Mouse (Mus musculus): ENCODE data around the gene Arhgap40. TPM values are rescaled to one million over a fixed set of nuclear protein-coding genes. Genes with fewer than 3 reads are reported as not detected.

The Arhgap40 gene
- polyA plus RNA-seq, 1 experiment from 2014 or later = 0.86 TPM

DNA sequence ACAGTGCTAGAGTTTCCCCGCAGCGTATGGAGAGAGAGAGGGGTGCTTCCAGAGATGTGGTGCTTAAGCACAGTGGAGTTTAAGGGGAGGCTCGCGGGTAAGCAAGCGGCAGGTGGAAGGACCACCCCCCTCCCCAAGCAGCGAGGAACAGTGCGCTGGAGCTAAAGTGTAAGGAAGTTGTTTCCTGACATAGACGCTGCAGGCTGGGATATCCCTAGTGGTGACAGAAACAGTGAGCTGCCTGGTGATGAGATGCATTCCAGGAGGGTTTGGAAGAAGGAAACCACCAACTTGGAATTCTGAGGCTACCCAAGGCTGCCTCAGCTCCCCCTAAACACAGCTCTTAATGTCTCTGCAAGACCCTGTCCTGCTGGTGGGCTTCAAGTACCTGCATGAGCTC lies 43.2 kb downstream of the Arhgap40 start:
- H3K4me1 ChIP-seq (replicated peaks) = peaks cover 60% of the 10 kb centered on the region
- H3K36me3 ChIP-seq = no peaks in the 10 kb centered on the region
- WGBS = 2% methylated on average over 8 of the region's 8 CpGs
- peak overlapping the region; percentile 27 for H3K4me3 ChIP-seq
- H3K27ac ChIP-seq = peak overlapping the region; percentile 80
- no peaks in the 10 kb centered on the region for H3K9me3 ChIP-seq
- H3K9ac ChIP-seq = peak overlapping the region; percentile 55
- H3K27me3 ChIP-seq = peaks cover 44% of the 10 kb centered on the region
- peak overlapping the region; percentile 53 for H3K4me2 ChIP-seq
- 0 out of 2 replicates have a peak, but pooled peaks have one; percentile 10 for ATAC-seq (ENCODE audit: low FRiP score)

DNA sequence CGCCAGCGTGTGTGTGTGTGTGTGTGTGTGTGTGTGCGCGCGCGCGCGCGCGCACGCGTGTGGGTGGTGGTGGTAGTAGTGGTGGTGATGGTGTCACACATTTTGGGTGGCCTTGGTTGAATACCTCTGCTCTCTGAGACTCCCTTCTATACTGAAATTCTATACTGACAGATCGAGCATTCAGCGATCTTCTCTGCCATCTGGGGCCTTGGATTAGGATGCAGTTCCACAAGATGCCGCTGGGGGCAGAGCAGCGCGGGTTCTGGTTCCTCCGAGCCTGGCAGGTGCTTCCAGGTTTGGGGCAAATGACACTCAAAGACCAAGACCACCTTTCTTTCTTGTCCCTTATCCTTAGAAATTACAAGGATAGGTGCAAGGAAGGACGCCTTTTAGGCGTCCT lies 43.6 kb downstream of the Arhgap40 start:
- H3K27ac ChIP-seq = peak overlapping the region; percentile 80
- H3K9ac ChIP-seq = peak overlapping the region; percentile 55
- 1% methylated on average over 20 of the region's 20 CpGs for WGBS
- H3K4me1 ChIP-seq (replicated peaks) = peaks cover 60% of the 10 kb centered on the region
- no peaks in the 10 kb centered on the region for H3K36me3 ChIP-seq
- ATAC-seq (ENCODE audit: low FRiP score) = peak; percentile 18; the same call in 1 of the 2 replicates
- H3K9me3 ChIP-seq = no peaks in the 10 kb centered on the region
- peaks cover 40% of the 10 kb centered on the region for H3K27me3 ChIP-seq
- H3K4me2 ChIP-seq = peak overlapping the region; percentile 53
- peak overlapping the region; percentile 27 for H3K4me3 ChIP-seq

DNA sequence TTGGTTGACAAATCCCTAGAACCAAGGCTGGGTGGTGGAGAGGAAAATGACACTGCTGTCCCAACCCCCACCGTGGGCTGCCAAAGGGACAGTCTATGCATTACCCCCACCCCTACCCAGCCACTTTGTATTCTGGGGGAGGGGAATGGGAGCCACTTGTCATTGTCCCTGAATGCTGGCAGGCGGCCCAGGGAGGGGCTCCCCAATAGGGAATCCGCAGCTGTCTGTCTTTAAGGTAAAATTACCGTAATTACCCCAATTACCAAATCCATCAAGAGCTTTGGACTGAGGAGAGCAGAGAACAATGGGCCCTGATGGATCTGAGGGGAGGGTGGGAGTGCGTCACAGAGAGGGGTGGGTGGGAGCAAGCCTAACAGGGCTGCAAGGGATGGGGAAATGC lies 44.2 kb downstream of the Arhgap40 start:
- H3K4me2 ChIP-seq = peak overlapping the region; percentile 53
- H3K27me3 ChIP-seq = peaks cover 35% of the 10 kb centered on the region
- H3K36me3 ChIP-seq = no peaks in the 10 kb centered on the region
- no peak overlapping the region for H3K9ac ChIP-seq
- peak overlapping the region; percentile 80 for H3K27ac ChIP-seq
- WGBS = 1% methylated on average over 5 of the region's 5 CpGs
- no peaks in the 10 kb centered on the region for H3K9me3 ChIP-seq
- H3K4me1 ChIP-seq (replicated peaks) = peaks cover 66% of the 10 kb centered on the region
- ATAC-seq (ENCODE audit: low FRiP score) = 0 out of 2 replicates have a peak, but pooled peaks have one; percentile 2
- H3K4me3 ChIP-seq = no peak overlapping the region

DNA sequence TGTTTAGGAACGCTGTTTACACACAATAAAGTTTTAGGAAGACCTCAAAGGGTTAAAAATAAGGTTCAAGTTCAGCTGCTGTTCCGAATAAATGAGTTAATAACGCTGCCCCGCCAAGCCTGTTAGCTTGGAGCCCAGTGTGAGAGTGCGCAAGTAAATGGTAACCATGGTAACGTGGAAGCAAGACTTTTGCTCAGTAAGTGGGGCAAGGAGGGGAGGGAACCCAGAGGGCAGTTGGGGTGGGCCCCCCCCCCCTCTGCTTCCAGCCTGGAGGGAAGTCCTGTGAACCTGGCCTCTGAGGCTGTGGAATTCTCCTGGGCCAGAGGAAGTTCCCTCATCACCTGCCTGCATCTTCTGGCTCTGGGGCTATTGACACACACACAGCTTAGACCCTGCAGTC lies 47.3 kb downstream of the Arhgap40 start:
- no peak for ATAC-seq (ENCODE audit: low FRiP score)
- no peak overlapping the region for H3K9ac ChIP-seq
- WGBS = 25% methylated on average over 6 of the region's 6 CpGs
- no peak overlapping the region for H3K4me3 ChIP-seq
- peaks cover 64% of the 10 kb centered on the region for H3K4me1 ChIP-seq (replicated peaks)
- H3K27me3 ChIP-seq = peaks cover 23% of the 10 kb centered on the region
- H3K9me3 ChIP-seq = no peaks in the 10 kb centered on the region
- no peak overlapping the region for H3K4me2 ChIP-seq
- no peaks in the 10 kb centered on the region for H3K36me3 ChIP-seq
- peak overlapping the region; percentile 89; the same call in 1 of the 2 replicates for H3K27ac ChIP-seq

DNA sequence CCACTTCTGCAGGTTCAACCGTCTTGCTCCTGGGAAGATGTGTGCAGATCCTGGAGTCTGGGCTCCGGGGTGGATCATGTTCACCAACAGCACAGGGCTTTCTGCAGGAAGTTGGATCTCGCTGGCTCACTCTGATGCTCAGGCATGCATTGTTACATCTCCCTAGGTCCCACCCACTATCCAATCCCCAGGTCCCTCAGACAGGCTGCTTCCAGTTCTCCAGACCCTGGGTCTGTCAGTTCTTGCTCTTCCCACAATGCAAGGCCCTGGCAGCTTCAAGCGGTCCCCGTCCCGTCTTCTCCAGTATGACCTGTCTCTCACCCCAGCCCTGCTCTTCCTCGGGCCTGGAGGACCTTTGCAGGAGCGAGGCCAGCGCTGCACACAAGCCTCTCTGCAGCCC lies 48.2 kb downstream of the Arhgap40 start:
- WGBS = 23% methylated on average over 9 of the region's 9 CpGs
- Histone ChIP-seq H3K4me2 (no peak overlapping the region; the same call in 1 of the 2 replicates), H3K4me1 (replicated peaks) (peaks cover 61% of the 10 kb centered on the region), H3K9me3 (no peaks in the 10 kb centered on the region), H3K36me3 (no peaks in the 10 kb centered on the region), H3K27ac (peak overlapping the region; percentile 89), H3K9ac (peak overlapping the region; percentile 51), H3K4me3 (no peak overlapping the region), H3K27me3 (peaks cover 24% of the 10 kb centered on the region)
- no peak; the same call in 1 of the 2 replicates for ATAC-seq (ENCODE audit: low FRiP score)

DNA sequence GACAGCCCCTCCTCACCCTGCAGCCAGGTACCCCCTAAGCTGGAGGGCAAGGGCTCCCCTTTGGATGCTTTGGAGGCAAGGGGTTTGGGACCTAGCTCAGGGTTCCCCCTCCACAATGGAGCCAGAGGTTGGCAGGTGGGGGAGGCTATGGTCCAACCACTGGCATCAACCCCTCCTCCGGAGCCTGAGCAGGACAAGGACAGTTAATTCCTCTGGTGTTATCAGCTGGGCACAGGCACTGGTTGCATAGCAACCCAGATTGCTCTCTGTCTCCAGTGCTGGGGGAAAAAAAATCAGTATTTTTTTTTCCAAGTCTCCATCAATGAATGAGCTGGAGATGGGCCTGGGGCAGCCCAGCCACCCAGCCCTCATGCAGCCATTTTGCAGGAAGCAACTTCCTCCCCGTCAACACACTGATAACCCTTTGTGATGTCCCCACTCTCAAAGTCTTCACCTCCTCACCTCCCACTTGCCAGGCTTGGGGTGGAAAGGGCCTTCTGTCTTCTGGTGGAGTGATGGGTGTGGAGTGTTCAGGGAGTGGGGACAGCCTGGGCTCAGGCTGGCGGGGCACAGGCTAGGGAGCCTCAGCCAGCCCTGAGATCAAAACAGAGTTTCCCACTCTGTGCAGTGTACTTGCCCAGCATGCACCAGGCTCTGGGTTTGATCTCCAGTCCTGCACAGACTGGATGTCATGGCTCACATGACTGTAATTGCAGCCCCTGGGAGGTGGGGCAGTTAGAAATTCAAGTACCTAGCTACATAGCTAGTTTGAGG lies 49.0 kb downstream of the Arhgap40 start:
- peaks cover 29% of the 10 kb centered on the region for H3K27me3 ChIP-seq
- peak overlapping the region; percentile 51 for H3K9ac ChIP-seq
- peak overlapping the region; percentile 89 for H3K27ac ChIP-seq
- no peak overlapping the region for H3K4me3 ChIP-seq
- ATAC-seq (ENCODE audit: low FRiP score) = peak; percentile 59
- H3K4me2 ChIP-seq = no peak overlapping the region; the same call in 1 of the 2 replicates
- H3K36me3 ChIP-seq = no peaks in the 10 kb centered on the region
- H3K9me3 ChIP-seq = no peaks in the 10 kb centered on the region
- 45% methylated on average over 3 of the region's 3 CpGs for WGBS
- peaks cover 54% of the 10 kb centered on the region for H3K4me1 ChIP-seq (replicated peaks)

DNA sequence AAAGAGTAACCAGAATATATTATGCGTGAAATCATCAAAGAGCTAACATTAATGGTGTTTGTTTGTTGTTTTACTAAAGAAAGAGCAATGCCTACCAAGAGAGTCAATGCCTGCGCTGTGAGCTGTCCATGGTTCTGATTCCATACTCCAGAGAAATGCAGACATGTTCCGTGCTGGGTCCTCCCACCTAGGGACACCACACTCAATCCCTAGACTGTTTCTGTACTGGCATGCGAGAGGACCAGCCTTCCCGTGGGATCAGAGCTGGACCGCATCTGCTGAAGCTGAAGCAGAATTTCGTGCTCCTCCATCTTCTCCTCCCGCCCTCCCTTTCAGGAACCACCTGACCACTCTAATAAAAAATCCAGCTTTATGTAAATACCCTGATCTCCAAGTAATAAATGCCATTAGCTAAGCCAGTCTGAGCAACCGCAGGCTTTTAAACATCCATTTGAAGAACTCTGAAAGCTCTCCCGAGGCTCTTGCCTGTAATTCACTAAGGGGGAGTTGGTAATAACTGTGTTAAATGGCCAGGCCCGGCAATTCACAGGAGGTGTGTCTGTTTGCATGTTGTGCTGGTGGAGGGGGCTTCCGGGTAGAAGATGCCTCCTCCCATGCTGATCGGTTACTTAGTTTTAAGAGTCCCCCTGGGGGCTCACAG lies 58.0 kb downstream of the Arhgap40 start:
- H3K27ac ChIP-seq = peak overlapping the region; percentile 69
- no peak overlapping the region for H3K4me3 ChIP-seq
- H3K4me2 ChIP-seq = no peak overlapping the region
- 0 out of 2 replicates have a peak, but pooled peaks have one; percentile 41 for ATAC-seq (ENCODE audit: low FRiP score)
- no peak overlapping the region; the same call in 1 of the 2 replicates for H3K9ac ChIP-seq
- H3K36me3 ChIP-seq = no peaks in the 10 kb centered on the region
- H3K9me3 ChIP-seq = no peaks in the 10 kb centered on the region
- H3K4me1 ChIP-seq (replicated peaks) = peaks cover 33% of the 10 kb centered on the region
- H3K27me3 ChIP-seq = peaks cover 33% of the 10 kb centered on the region
- WGBS = 18% methylated on average over 13 of the region's 13 CpGs

DNA sequence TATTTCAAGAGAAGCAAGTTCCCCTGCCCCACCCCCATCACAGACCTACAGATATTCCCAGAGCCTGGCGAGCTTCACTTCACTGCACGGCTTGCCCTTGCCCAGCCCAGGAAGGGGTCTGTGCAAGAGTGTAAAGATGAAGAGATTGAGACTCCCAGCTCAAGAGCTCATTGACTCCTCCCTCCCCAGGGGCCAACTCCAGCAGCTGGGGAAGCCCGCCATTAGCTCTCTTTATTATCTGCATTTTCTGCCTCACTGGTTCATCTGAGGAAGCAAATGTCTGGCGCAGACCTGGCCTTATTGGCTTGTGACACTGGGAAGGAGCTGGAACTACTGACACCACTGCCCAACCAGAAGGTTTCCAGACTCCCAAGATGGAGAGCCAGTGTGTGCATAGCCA lies 67.4 kb downstream of the Arhgap40 start:
- Histone ChIP-seq H3K4me1 (replicated peaks) (peaks cover 19% of the 10 kb centered on the region), H3K9ac (no peak overlapping the region), H3K9me3 (no peaks in the 10 kb centered on the region), H3K4me3 (no peak overlapping the region), H3K4me2 (no peak overlapping the region), H3K27ac (peak overlapping the region; percentile 58; the same call in 1 of the 2 replicates), H3K27me3 (peaks cover 22% of the 10 kb centered on the region; the same call in 1 of the 2 replicates), H3K36me3 (no peaks in the 10 kb centered on the region)
- no peak for ATAC-seq (ENCODE audit: low FRiP score)
- WGBS = 28% methylated on average over 4 of the region's 4 CpGs

DNA sequence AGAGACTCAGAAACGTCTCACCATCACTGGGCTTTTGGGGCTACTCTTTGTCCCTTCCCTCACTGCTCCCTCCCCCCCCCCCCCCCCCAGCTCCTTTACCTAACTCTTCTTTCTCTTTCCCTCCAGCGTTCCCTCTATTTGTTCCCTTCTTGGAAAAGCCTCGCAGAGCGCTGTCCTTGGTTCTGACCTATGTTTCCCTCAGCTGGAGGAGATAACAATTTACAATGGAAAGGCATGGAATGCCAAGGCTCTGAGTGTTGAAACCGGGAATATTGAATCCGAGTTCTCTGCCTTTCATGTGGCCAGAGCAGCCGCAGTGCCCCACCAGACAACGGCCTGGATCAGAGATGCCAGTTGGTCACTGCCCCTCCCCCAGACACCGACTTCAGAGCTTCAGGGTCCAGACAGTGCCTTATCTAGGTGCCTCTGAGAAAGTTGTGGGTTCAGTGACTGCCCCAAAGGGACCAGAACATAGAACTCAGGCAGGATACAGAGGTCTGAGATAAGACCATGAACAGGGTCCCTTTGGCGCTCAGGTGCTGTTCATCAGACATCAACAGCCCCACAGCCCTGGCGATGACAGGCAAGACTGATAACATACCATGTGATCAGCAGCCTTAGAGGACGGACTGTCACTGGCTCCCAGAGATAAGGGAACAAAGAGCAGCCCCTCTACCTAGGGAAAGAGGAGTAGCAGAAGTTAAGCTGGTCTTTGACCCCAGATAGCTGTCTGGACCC lies 72.2 kb downstream of the Arhgap40 start:
- Histone ChIP-seq H3K27me3 (peaks cover 34% of the 10 kb centered on the region; the same call in 1 of the 2 replicates), H3K4me2 (no peak overlapping the region), H3K9ac (no peak overlapping the region), H3K4me3 (no peak overlapping the region), H3K36me3 (no peaks in the 10 kb centered on the region), H3K4me1 (replicated peaks) (peaks cover 37% of the 10 kb centered on the region), H3K9me3 (no peaks in the 10 kb centered on the region), H3K27ac (peak overlapping the region; percentile 40; the same call in 1 of the 2 replicates)
- 0 out of 2 replicates have a peak, but pooled peaks have one; percentile 47 for ATAC-seq (ENCODE audit: low FRiP score)
- WGBS = 9% methylated on average over 12 of the region's 12 CpGs

DNA sequence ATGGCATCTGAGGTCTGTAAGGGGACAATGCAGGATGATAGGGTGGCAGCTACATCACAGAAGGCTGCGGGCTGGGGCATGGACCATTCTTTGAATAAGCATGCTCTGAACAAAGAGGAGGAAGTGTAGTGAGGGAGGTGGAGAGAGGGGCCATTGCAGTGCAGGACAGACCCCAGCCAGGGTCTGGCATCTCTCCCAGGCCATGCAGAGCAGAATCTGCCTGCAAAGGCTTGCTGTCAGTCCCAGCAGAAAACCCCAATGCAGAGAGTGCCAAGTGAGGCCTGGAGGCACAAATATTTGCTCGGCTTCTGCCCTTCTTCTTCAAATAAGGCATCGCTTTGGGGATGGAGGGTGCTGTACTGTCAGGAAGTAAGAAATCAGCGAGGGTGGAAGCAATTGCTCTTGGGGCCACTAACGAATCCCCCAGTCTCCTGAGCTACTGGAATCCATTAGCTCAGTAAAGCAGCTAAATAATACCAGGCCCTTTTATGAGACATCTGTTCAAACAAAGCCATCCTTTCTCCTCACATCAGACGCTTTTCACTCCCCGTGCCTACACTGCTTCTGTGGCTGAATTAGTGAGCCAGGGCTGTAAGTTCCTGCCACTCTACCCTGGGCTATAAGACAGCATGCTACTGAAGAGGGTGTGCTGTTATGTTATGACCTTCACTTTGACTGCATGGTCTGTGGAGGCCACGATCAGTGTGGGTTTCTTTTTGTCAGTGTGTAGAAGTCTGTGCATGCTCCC lies 76.1 kb downstream of the Arhgap40 start:
- Histone ChIP-seq H3K27me3 (peaks cover 19% of the 10 kb centered on the region; the same call in 1 of the 2 replicates), H3K9me3 (no peaks in the 10 kb centered on the region), H3K4me1 (replicated peaks) (peaks cover 49% of the 10 kb centered on the region), H3K4me2 (no peak overlapping the region), H3K4me3 (no peak overlapping the region), H3K9ac (peak overlapping the region; percentile 51), H3K36me3 (no peaks in the 10 kb centered on the region), H3K27ac (peak overlapping the region; percentile 83)
- peak; percentile 36; the same call in 1 of the 2 replicates for ATAC-seq (ENCODE audit: low FRiP score)
- WGBS = 24% methylated on average over 8 of the region's 8 CpGs

DNA sequence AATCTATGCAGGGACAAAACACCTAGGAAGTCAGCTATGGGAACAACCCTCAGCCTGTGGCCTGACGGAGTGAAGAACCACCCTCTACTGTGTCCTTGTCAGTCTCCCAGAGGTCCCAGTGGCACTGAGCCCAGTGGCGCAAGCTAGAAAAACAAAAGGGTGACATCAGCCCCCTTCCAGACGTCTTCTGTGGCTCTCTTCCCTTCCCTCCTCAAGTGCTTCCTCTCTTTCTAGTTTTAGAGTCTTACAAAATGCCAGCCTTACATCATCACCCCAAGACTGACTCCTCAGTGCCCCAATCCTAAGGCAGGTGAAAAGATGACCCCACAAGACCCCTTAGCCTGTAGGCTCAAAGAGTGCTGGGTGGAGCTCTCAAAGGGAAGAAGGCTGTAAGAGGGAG lies 77.9 kb downstream of the Arhgap40 start:
- Histone ChIP-seq H3K9ac (no peak overlapping the region), H3K27me3 (0 out of 2 replicates have a peak, but pooled peaks cover 11% of the 10 kb centered on the region), H3K27ac (0 out of 2 replicates have a peak overlapping the region, but pooled peaks have one; percentile 30), H3K4me2 (no peak overlapping the region), H3K36me3 (no peaks in the 10 kb centered on the region), H3K9me3 (no peaks in the 10 kb centered on the region), H3K4me3 (no peak overlapping the region), H3K4me1 (replicated peaks) (peaks cover 52% of the 10 kb centered on the region)
- 54% methylated on average over 3 of the region's 3 CpGs for WGBS
- no peak for ATAC-seq (ENCODE audit: low FRiP score)
